Mouse (Mus musculus) hindbrain, embryonic 11.5 days (tissue): ENCODE results near the gene Zbed6. TPM values are rescaled to one million over a fixed set of nuclear protein-coding genes. Genes with fewer than 3 reads are reported as not detected.

Experiments
- ATAC-seq: fragments of 200-750 bp; cut with Nextera tagmentation; 2 replicates; pipeline ENCODE4 v1.8.0; 2017; ENCODE audit warnings: mild to moderate bottlenecking, moderate TSS enrichment, moderate library complexity; ENCODE audit not compliant: low FRiP score
- DNase-seq: peaks from one replicate; pipeline ENCODE4 v3.0.0-alpha.2; 2015; ENCODE audit warnings: low spot score
- H3K27ac ChIP-seq: fragments of 300-500 bp; sonication (generic); 2 replicates; pipeline ENCODE4 v1.5.1; 2014; ENCODE audit warnings: mild to moderate bottlenecking, low read depth, low read length
- H3K27me3 ChIP-seq: fragments of 300-500 bp; sonication (generic); 2 replicates; pipeline ENCODE4 v1.6.1; 2014; ENCODE audit warnings: mild to moderate bottlenecking, low read length, moderate library complexity, mixed read lengths; ENCODE audit not compliant: control insufficient read depth, insufficient read depth
- H3K36me3 ChIP-seq: fragments of 300-500 bp; sonication (generic); 2 replicates; pipeline ENCODE4 v1.6.1; 2014; ENCODE audit warnings: mild to moderate bottlenecking, low read length, moderate library complexity, mixed read lengths; ENCODE audit not compliant: control insufficient read depth, insufficient read depth
- H3K4me1 ChIP-seq: fragments of 300-500 bp; sonication (generic); replicated peaks from 2 replicates; pipeline ENCODE4 v1.6.1; 2014; ENCODE audit warnings: low read length, mixed read lengths; ENCODE audit not compliant: control insufficient read depth, insufficient read depth
- H3K4me2 ChIP-seq: fragments of 300-500 bp; sonication (generic); replicated peaks from 2 replicates; pipeline ENCODE4 v1.6.1; 2014; ENCODE audit warnings: mild to moderate bottlenecking, low read depth, low read length
- H3K4me3 ChIP-seq: fragments of 300-500 bp; sonication (generic); 2 replicates; pipeline ENCODE4 v1.5.1; 2014; ENCODE audit warnings: low read depth, low read length
- H3K9ac ChIP-seq: fragments of 300-500 bp; sonication (generic); 2 replicates; pipeline ENCODE4 v1.6.1; 2014; ENCODE audit warnings: low read depth, low read length
- H3K9me3 ChIP-seq: fragments of 300-500 bp; sonication (generic); 2 replicates; pipeline ENCODE4 v1.6.1; 2016; ENCODE audit warnings: low read length; ENCODE audit not compliant: control insufficient read depth
- WGBS: fragments of 180-500 bp; shearing (Covaris S2); extraction: QIAGEN DNeasy Blood & Tissue Kit; methylation state at CpG from one replicate; pipeline ENCODE4 v1.1.7; 2014; 5-methylcytosine and 5-hydroxymethylcytosine counted together
- polyA plus RNA-seq: library from polyadenylated mRNA; unstranded; fragments of >200 nt; fragmentation: Nextera tagmentation; extraction: Ambion mirVana; gene quantifications from 2 replicates; pipeline ENCODE4 v1.2.1, GENCODE M21; 2014

Zbed6 gene
- polyA plus RNA-seq, 1 experiment from 2014 or later: not detected

DNA sequence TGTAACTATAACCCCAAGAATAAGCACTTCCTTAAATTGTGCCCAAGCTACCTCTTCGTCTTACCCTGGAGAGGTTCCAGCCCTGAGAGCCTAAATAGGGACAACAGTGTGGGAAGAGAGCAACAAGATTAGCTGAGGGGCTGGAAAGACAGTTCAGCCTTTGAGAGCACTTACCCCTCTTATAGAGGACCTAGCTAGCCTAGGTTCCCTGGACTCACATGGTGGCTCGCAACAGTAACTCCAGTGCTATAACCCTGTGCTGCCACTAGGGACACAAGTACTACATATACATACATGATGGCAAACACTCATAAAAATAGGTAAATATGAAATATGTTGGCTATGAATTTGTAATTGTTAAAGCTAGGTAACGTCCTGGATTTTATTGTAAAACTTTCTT lies 46.9 kb downstream of the Zbed6 start:
- no peak for ATAC-seq

DNA sequence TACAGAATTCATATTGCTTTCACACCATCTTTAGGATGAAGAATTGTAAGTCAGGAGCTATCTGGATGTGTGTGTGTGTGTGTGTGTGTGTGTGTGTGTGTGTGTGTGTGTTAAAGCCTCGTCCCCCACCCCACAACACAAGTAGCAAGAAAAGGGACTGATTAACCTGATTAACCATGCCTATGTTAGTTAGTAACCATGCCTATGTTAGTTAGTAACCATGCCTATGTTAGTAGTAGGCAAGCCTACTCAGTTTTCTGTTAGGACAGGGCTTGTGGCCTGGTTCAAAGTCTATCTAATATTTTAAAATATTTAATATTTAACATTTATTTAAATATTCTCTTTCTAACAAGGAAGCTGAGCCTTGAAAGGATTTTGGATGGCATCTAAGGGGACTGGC lies 49.2 kb downstream of the Zbed6 start:
- 83% methylated on average over 1 of the region's 1 CpGs for WGBS
- no peak for ATAC-seq

More for the DNA sequence above, 46.9 kb downstream of the Zbed6 start:
- no peaks in the 10 kb centered on the region for H3K36me3 ChIP-seq
- no peak overlapping the region for H3K27ac ChIP-seq
- no peaks in the 10 kb centered on the region for H3K4me1 ChIP-seq
- H3K4me2 ChIP-seq: no peak overlapping the region
- H3K9me3 ChIP-seq: no peaks in the 10 kb centered on the region
- no peaks in the 10 kb centered on the region for H3K27me3 ChIP-seq
- H3K9ac ChIP-seq: no peak overlapping the region
- DNase-seq: no peak
- H3K4me3 ChIP-seq: no peak overlapping the region
- 77% methylated on average over 3 of the region's 3 CpGs for WGBS

DNA sequence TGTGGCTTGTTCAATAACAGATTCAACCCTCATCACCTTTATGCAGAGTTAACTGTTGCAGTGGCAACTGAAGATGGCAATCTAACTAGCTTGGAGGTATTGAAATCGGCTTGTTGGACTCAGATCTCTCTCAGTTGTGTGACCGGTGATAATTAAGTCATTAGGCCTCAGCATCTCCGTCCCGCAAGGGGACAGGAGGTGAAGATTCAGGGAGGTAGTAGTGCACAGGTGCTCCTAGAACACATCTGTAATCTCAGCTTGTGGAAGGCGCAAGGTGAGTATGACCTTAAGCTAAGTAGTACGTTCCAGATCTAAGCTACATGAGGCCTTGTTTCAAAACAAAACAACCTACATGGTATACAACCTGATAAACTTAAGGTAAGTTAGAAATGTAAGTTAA lies 50.1 kb downstream of the Zbed6 start:
- Histone ChIP-seq H3K4me2 (no peak overlapping the region), H3K27ac (no peak overlapping the region), H3K4me3 (no peak overlapping the region), H3K36me3 (peaks cover 3% of the 10 kb centered on the region; the same call in 1 of the 2 replicates), H3K9ac (no peak overlapping the region), H3K4me1 (no peaks in the 10 kb centered on the region), H3K9me3 (no peaks in the 10 kb centered on the region), H3K27me3 (no peaks in the 10 kb centered on the region)
- DNase-seq (no peak), ATAC-seq (no peak; the same call in none of the 2 replicates)
- 56% methylated on average over 6 of the region's 6 CpGs for WGBS

More for the DNA sequence above, 49.2 kb downstream of the Zbed6 start:
- Histone ChIP-seq H3K4me2 (no peak overlapping the region), H3K27ac (no peak overlapping the region), H3K4me3 (no peak overlapping the region), H3K9ac (no peak overlapping the region), H3K36me3 (peaks cover 2% of the 10 kb centered on the region; the same call in 1 of the 2 replicates), H3K4me1 (no peaks in the 10 kb centered on the region), H3K27me3 (no peaks in the 10 kb centered on the region), H3K9me3 (no peaks in the 10 kb centered on the region)
- no peak for DNase-seq

DNA sequence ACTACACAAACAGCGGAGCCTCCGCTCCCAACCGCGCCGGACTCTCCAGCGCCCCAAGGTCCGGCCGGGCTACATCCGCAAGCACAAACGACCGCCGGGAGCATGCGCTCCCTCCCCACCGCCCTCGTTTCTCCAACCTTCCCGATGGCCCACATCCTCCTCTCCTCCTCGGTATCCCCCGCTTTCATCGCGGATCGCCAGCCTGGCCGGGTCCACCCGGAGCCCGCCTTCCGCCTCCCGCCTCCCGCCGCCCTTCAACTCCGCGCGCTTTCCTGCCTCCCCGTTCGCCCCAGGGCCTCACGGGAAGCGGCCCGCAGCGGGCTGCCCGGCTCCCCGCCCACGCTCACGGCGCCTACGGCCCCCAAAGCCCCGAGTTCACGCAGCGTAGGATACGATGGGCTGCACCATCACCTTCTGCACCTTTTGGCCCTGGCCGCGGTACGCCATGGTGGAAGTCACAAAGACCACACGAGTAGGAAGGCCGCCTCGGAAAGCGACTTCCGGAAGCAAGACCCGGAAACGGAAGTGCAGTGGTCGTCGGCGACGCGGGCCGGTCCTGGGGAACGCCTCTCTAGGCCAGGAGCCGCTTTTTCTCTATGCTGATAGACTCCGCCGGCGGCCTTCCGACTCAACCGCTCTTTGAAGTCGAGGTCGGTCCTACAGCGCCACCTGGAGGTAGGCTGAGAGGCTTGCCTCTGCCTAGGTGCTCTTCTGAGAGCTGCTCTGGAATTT lies 50.7 kb downstream of the Zbed6 start, which contains the start of gene Snrpe:
TSS of gene Snrpe (minus strand) at position 521 of the 732 bp plus-strand sequence.
- Histone ChIP-seq H3K9me3 (no peaks in the 10 kb centered on the region), H3K4me3 (peak within 1 kb of the TSS; percentile 93), H3K4me2 (peak within 1 kb of the TSS; percentile 57), H3K27me3 (no peaks in the 10 kb centered on the region), H3K9ac (peak within 1 kb of the TSS; percentile 93), H3K36me3 (peaks cover 6% of the 10 kb centered on the region; the same call in 1 of the 2 replicates), H3K4me1 (no peaks in the 10 kb centered on the region), H3K27ac (peak within 1 kb of the TSS; percentile 90)
- DNase-seq: peak; percentile 99
- peak; percentile 96 for ATAC-seq
- WGBS: under 1% methylated on average over 73 of the region's 73 CpGs

Other genes starting within 250 kb of the Zbed6 start
- gene Sox13, start 236.5 kb downstream of the Zbed6 start, polyA plus RNA-seq: 12.5 and 15.9 TPM in 2 replicates
- 725 and 781 TPM in 2 replicates for gene Snrpe, start 50.6 kb downstream of the Zbed6 start, polyA plus RNA-seq
- gene Gm38394, start 433 bp upstream of the Zbed6 start, polyA plus RNA-seq: 6.7 and 10.4 TPM in 2 replicates
- 0.12 and 0.22 TPM in 2 replicates for gene Lax1, start 29.2 kb upstream of the Zbed6 start, polyA plus RNA-seq
- 8.7 and 15.3 TPM in 2 replicates for gene Atp2b4, start 140.2 kb upstream of the Zbed6 start, polyA plus RNA-seq
- gene Optc, start 247.1 kb upstream of the Zbed6 start, polyA plus RNA-seq: 2.4 and 3.0 TPM in 2 replicates